Mouse (Mus musculus) hindbrain, embryonic 15.5 days (tissue): ENCODE data around the gene Gstz1. TPM values are rescaled to one million over a fixed set of nuclear protein-coding genes. Genes with fewer than 3 reads are reported as not detected.

Source experiments
- ATAC-seq: fragments of 200-750 bp; cut with Nextera tagmentation; 2 replicates; pipeline ENCODE4 v1.8.0; 2017; ENCODE audit warnings: low read depth, moderate number of reproducible peaks, moderate TSS enrichment; ENCODE audit not compliant: low FRiP score
- H3K27ac ChIP-seq: fragments of 300-500 bp; sonication (generic); replicated peaks from 2 replicates; pipeline ENCODE4 v1.5.1; 2015; ENCODE audit warnings: mild to moderate bottlenecking, inconsistent platforms
- H3K27me3 ChIP-seq: fragments of 300-500 bp; sonication (generic); 2 replicates; pipeline ENCODE4 v1.6.1; 2015; ENCODE audit warnings: control low read depth, inconsistent platforms
- H3K36me3 ChIP-seq: fragments of 300-500 bp; sonication (generic); 2 replicates; pipeline ENCODE4 v1.6.1; 2015; ENCODE audit warnings: control low read depth, inconsistent platforms
- H3K4me1 ChIP-seq: fragments of 300-500 bp; sonication (generic); replicated peaks from 2 replicates; pipeline ENCODE4 v1.6.1; 2015; ENCODE audit warnings: control low read depth, inconsistent platforms
- H3K4me2 ChIP-seq: fragments of 300-500 bp; sonication (generic); 2 replicates; pipeline ENCODE4 v1.6.1; 2015; ENCODE audit warnings: moderate library complexity, mild to moderate bottlenecking, inconsistent platforms
- H3K4me3 ChIP-seq: fragments of 300-500 bp; sonication (generic); 2 replicates; pipeline ENCODE4 v1.5.1; 2015; ENCODE audit warnings: mild to moderate bottlenecking, inconsistent platforms
- H3K9ac ChIP-seq: fragments of 300-500 bp; sonication (generic); 2 replicates; pipeline ENCODE4 v1.6.1; 2015; ENCODE audit warnings: inconsistent platforms
- H3K9me3 ChIP-seq: fragments of 300-500 bp; sonication (generic); 2 replicates; pipeline ENCODE4 v1.6.1; 2016; ENCODE audit warnings: control low read depth, inconsistent platforms
- WGBS: fragments of 180-500 bp; shearing (Covaris S2); methylation state at CpG from one replicate; pipeline ENCODE4 v1.1.7; 2015; 5-methylcytosine and 5-hydroxymethylcytosine counted together
- polyA plus RNA-seq: library from polyadenylated mRNA; unstranded; fragments of >200 nt; fragmentation: Nextera tagmentation; extraction: Ambion mirVana; gene quantifications from 2 replicates; pipeline ENCODE4 v1.2.1, GENCODE M21; 2015

The Gstz1 gene
- polyA plus RNA-seq, 1 experiment from 2014 or later, result 30.0 TPM

DNA sequence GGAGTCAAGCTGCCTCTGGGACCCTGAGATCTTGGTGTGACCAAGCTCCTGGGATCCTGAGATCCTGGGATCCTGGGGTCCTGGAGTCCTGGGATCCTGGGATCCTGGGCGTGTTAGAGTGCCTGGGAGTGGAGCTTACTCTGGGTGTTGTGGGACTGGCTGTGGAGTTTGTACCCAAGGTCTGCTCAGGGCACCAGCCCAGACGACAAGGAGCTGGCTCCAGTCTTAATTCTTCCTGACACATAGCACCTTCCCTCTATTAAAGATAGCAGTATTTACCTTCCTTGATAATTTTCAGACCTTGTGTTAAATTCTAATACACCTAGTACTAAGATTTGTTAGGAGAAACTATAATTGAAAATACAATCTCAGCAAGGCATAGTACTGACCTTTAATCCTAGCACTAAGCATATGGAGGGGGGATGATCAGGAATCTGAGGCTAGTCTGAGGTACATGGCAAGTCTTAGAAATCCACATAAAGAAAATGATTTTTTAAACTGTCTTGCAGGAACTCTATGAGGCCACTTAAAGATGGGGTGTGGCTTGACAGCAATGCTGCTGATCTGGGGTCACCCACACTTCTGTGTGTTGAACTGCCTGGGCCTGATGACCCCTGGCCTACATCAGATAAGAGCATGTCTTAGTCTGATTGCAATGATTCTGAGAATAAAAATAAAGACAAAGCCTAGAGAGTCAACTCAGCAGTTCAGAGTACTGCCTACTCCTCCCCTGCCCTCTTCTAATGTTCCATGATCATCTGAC lies 66.1 kb downstream of the Gstz1 start:
- no peaks in the 10 kb centered on the region for H3K36me3 ChIP-seq
- H3K27ac ChIP-seq, result no peak overlapping the region
- H3K4me2 ChIP-seq, result no peak overlapping the region
- 71% methylated on average over 2 of the region's 2 CpGs for WGBS
- H3K9ac ChIP-seq, result no peak overlapping the region
- H3K4me3 ChIP-seq, result no peak overlapping the region
- no peaks in the 10 kb centered on the region for H3K4me1 ChIP-seq
- no peak for ATAC-seq
- H3K9me3 ChIP-seq, result no peaks in the 10 kb centered on the region
- no peaks in the 10 kb centered on the region for H3K27me3 ChIP-seq

Other genes starting within 250 kb of the Gstz1 start
- gene Cipc, start 200.1 kb upstream of the Gstz1 start, polyA plus RNA-seq, result 45.1 and 46.1 TPM in 2 replicates
- 21.8 and 22.0 TPM in 2 replicates for gene Zdhhc22, start 156.7 kb upstream of the Gstz1 start, polyA plus RNA-seq
- gene Tmem63c, start 125.8 kb upstream of the Gstz1 start, polyA plus RNA-seq, result 10.3 and 11.1 TPM in 2 replicates
- gene Ngb, start 44.6 kb upstream of the Gstz1 start, polyA plus RNA-seq, result 4.9 TPM in 2 replicates
- gene Pomt2, start 803 bp downstream of the Gstz1 start, polyA plus RNA-seq, result 14.7 and 14.8 TPM in 2 replicates
- 2.0 and 2.4 TPM in 2 replicates for gene Samd15, start 52.6 kb downstream of the Gstz1 start, polyA plus RNA-seq
- gene Tmed8, start 53.3 kb downstream of the Gstz1 start, polyA plus RNA-seq, result 5.2 and 5.7 TPM in 2 replicates
- 1.1 and 1.2 TPM in 2 replicates for gene Noxred1, start 91.6 kb downstream of the Gstz1 start, polyA plus RNA-seq
- 52.2 and 55.2 TPM in 2 replicates for gene Vipas39, start 119.1 kb downstream of the Gstz1 start, polyA plus RNA-seq
- gene Ahsa1, start 119.3 kb downstream of the Gstz1 start, polyA plus RNA-seq, result 208 and 221 TPM in 2 replicates
- 1.7 and 1.9 TPM in 2 replicates for gene Ism2, start 152.5 kb downstream of the Gstz1 start, polyA plus RNA-seq
- 57.6 and 63.6 TPM in 2 replicates for gene Sptlc2, start 241.2 kb downstream of the Gstz1 start, polyA plus RNA-seq